Mouse (Mus musculus): ENCODE data around the gene Eif5a.

Gene Eif5a

GRCm38 (mm10) chr11:69900471-69901405, 21.0 kb downstream of the Eif5a start, which contains the start of the genes 2810408A11Rik and Neurl4:
TSS of gene 2810408A11Rik (minus strand) at chr11:69900987.
TSS of gene Neurl4 (plus strand) at chr11:69901072.
- DNase-seq = peak; percentile 87

- DNase-seq = no peak
Observed at GRCm38 (mm10) chr11:69899870-69900269, 21.9 kb downstream of the Eif5a start.

- DNase-seq = no peak
Observed at GRCm38 (mm10) chr11:69895291-69895690, 26.5 kb downstream of the Eif5a start, which contains the start of gene Acap1. TSS of gene Acap1 (minus strand) at chr11:69895539.

GRCm38 (mm10) chr11:69894671-69895070, 27.1 kb downstream of the Eif5a start:
- no peak for DNase-seq

- no peak for DNase-seq
Observed at GRCm38 (mm10) chr11:69891482-69891881, 30.3 kb downstream of the Eif5a start.

GRCm38 (mm10) chr11:69886907-69887635, 34.7 kb downstream of the Eif5a start:
- DNase-seq = no peak

- no peak for DNase-seq
Observed at GRCm38 (mm10) chr11:69884663-69885062, 37.1 kb downstream of the Eif5a start.

GRCm38 (mm10) chr11:69884240-69884639, 37.5 kb downstream of the Eif5a start:
- no peak for DNase-seq

GRCm38 (mm10) chr11:69883527-69884151, 38.1 kb downstream of the Eif5a start:
- no peak for DNase-seq

- DNase-seq = no peak
Observed at GRCm38 (mm10) chr11:69883066-69883465, 38.7 kb downstream of the Eif5a start.

GRCm38 (mm10) chr11:69881787-69882670, 39.7 kb downstream of the Eif5a start:
- no peak for DNase-seq

GRCm38 (mm10) chr11:69880853-69881603, 40.7 kb downstream of the Eif5a start, which contains the start of gene Kctd11:
TSS of gene Kctd11 (minus strand) at chr11:69881406.
- peak; percentile 74 for DNase-seq

GRCm38 (mm10) chr11:69880506-69880852, 41.3 kb downstream of the Eif5a start:
- DNase-seq = peak; percentile 25

- no peak for DNase-seq
Observed at GRCm38 (mm10) chr11:69879711-69880110, 42.0 kb downstream of the Eif5a start.

GRCm38 (mm10) chr11:69878952-69879351, 42.8 kb downstream of the Eif5a start:
- DNase-seq = no peak

- DNase-seq = no peak
Observed at GRCm38 (mm10) chr11:69878399-69878798, 43.4 kb downstream of the Eif5a start.

GRCm38 (mm10) chr11:69877878-69878277, 43.9 kb downstream of the Eif5a start, which contains the start of gene Tmem95:
TSS of gene Tmem95 (minus strand) at chr11:69878018.
- DNase-seq = no peak

GRCm38 (mm10) chr11:69876867-69877266, 44.9 kb downstream of the Eif5a start:
- DNase-seq = peak; percentile 62

- no peak for DNase-seq
Observed at GRCm38 (mm10) chr11:69876186-69876585, 45.6 kb downstream of the Eif5a start.

- no peak for DNase-seq
Observed at GRCm38 (mm10) chr11:69872451-69872850, 49.3 kb downstream of the Eif5a start.

- DNase-seq = no peak
Observed at GRCm38 (mm10) chr11:69871822-69872221, 49.9 kb downstream of the Eif5a start.

Data from right cerebral cortex, postnatal 25 days (tissue).